Mouse (Mus musculus): Measurements from ENCODE around the gene Arhgef1.

The Arhgef1 gene

DNA sequence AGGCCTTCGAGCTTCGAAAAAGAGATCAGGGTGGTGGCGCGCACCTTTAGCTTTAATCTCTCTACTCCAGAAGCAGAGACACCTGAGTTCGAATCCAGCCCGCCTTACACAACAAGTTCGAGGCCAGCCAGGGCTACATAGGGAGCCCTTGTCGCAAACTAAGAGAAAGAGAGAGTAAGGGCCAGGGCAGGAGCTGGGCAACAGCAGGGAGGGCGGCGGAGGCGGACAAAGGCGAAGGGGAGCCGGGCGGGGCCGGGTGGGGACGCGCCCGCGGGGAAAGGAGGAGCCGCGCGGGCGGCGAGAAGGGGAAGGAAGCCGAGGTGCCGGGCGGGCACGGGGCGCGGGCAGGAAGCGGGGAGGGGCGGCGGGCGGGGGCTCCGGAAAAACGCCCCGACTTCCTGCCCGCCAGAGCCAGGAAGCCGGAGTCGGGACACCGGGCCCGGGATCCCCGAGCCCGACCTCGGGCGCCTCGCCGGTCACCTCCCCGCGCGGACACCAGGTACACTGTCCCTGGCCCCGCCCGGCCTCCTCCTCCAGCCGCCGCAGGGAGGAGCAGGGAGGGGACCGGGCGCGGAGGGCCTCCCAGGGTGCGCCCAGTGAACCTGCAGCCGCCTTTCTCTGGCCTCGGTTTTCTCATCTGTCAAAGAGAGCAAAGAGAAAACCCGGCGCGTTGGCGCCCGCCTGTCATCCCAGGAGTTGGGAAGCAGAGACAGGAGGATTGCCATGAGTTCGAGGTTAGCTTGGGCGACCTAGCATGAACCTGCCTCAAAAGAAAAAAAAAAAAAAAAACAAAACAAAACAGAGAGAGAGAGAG, at the start of gene Arhgef1:
Gene Arhgef1 (plus strand): TSS at position 283 of the 814 bp plus-strand sequence.
- DNase-seq (ENCODE audit: low spot score in 2 of 2) = peak; percentile 53 to 66

DNA sequence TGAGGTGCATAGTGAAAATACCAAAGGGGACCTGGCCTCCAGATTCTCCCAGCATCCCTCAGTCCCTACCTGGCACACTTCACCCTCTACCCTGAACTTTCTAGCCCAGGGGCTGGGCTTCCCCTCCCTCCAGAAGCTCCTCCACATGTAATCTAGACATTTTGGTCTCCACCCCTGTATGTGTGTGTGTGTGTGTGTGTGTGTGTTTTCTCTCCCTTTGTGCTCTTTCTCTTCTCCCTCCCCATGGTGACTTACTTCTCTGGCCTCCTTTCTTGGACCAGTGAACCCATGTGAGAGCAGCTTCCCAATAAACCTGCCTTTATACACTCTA, 49.5 kb upstream of the Arhgef1 start:
- no peak for DNase-seq (ENCODE audit: low spot score in 2 of 2)

DNA sequence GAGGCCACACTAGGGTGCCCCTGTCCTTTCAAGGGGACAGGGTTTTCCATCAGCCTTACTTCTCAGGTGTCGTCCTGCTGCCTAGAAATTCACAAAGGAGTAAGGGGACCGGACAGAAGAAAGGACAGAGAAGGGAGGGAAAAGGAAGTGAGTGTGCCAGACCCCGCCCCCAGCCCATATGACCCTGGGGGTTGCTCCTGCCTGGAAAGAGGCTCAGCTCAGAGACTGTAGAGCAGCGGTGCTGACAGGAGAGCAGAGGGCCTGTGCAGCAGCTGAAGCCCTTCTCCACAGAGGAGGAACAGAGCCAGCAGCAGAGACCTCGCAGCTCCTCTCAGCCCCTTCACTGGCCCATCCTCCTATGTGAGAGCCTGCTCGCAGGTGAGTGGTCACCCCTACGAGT, 49.0 kb upstream of the Arhgef1 start:
- no peak for DNase-seq (ENCODE audit: low spot score in 2 of 2)

DNA sequence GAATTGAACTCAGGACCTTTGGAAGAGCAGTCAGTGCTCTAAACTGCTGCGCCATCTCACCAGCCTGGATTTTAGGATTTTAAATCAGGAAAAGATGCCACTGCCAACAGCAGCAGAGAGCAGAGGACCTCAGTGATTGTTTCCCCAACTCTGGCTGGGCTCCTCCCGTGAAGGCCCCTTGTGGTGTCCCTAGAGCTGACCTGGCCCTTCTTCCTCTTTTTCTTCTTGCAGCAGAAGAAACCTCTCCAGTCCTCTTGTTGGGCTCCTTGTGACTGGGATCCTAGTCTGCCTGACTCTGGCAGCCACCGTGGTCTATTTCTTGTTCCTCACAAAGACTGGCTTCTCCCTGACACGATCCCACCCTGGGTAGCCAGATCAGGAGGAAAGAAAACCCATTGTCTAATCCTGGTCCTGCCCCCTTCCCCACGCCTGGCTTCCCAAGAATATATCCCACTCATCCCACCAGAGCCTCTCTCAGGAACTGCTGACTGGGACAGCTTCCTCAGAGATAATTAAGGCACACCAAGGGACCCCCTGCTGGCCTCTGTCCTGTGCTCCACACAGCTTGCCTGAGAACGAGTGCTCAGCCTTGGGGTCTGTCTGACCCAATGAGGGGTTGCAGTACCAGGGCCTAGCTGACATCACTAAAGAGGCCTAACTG, 46.1 kb upstream of the Arhgef1 start:
- DNase-seq (ENCODE audit: low spot score in 2 of 2) = no peak

DNA sequence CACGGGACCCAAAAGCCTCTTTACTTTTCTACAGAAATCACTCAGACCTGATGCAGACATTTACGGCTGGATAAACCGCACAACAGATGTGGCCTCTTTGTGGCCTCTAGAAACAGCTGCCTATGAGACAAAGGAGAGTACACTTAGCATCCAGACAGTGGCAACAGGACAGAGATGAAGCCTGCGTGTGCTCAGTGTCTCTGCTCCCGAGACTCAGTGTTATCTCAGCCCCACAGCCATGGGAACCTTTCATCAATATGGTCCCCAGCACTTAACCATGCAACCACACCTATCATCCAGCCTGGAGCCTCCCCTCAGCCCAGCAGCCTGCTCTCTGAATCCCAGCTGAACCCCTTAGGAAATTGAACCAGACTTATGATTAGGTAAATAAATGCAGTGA, 43.5 kb upstream of the Arhgef1 start:
- DNase-seq (ENCODE audit: low spot score in 2 of 2) = no peak

DNA sequence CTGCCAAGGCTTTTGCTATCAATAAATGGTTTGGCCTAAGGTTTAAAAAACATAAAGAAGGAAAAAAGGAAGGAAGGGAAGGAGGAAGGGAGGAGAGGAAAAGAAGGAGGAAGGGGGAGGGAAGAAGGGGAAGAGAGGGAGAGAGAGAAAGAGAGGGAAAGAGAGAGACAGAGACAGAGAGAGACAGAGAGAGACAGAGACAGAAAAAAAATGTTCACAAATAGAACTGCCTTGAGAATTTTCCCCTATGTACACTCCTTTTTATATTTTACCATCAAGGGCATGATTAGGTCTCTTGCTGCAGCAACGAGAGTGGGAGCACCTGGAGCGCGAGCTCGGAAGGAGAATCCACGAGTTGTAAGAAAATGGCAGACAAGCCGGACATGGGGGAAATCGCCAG, 40.8 kb upstream of the Arhgef1 start, which contains the start of gene Gm9844:
Gene Gm9844 (plus strand): TSS at position 301 of the 400 bp plus-strand sequence.
- no peak for DNase-seq (ENCODE audit: low spot score in 2 of 2)

DNA sequence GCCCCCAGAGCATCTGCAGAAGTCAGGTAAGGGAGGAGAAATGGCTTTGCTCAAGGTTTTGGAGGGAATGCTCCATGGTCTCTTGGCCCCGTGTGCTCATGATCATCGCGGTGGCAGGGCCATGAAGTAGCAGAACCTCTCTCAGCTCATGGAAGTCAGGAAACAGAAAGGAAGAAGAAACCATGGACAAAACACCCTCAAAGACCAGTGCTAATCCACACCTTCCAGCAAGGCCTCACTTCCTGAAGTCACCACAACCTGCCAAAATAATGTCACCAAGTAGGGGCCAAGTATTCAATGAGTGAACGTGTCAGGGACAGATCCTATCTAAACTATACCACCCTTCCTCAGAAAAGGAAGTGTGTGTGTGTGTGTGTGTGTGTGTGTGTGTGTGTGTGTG, 39.9 kb upstream of the Arhgef1 start:
- DNase-seq (ENCODE audit: low spot score in 2 of 2) = no peak

DNA sequence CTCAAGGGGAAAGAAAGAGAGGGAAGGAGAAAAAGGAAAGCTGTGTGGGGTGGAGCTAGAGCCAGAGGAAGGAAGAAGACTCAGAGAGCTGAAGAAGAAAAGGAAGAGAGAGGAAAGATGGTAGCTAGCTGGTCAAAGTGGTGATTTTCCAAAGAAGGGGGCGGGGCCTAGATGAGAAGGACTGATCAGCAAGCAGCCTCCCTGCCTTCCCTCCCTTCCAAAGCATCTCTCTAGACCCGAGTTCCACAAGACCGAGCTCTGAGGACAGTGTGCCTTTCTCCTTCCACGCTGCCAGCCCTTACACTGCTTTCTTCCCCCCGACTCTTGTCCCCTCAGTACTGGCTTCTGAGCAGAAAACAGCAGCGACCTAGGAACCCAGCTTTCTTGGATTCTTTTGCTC, 38.6 kb upstream of the Arhgef1 start:
- no peak for DNase-seq (ENCODE audit: low spot score in 2 of 2)

DNA sequence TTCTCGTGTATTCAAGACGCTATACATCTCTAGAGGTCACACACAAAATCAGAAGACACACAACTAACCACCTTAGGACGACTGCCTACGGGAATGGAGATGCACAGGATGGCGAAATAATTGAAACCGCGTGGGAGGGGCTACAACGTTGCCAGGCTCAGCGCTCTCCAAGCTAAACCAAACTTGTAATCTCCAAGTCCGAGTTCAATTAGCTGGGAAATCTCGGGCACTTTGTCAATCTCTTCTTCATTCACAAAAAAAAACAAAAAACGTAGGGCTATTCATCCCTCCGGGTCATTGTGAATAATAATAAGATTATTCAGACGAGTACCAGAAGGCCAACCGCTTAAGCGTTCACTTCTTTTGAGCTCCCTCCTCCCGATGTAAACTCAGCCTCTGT, 33.6 kb upstream of the Arhgef1 start:
- DNase-seq (ENCODE audit: low spot score in 2 of 2) = no peak

DNA sequence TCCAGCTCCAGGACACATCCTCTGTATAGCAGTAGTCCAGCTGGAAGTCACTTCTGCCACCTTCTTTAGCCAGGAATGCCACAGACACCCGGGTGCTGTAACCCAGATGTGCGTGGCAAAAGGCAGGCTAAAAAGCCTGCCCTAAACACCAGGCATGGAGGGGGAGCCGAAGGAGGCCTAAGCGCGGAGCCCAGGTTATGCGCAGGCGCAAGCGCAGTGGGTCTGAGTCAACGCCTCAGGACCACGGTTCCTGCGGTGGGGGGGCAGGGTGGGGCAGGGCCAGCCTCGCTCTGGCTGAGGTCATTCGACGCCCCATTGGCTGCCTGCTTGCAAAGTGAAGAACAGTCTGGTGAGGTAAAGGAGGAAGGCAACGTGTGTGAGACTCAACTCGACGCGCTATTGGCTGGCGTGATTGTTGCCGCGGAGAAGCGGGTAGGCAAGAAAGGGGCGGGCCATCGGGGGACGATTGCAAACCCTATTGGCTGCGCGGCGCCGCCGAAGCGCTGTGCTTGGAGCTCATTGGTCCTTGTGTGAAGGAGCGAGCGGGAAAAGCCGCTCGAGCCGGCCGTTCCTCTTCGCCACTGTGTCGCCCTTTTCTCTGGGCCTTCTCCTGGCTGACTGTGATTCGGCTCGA, 33.1 kb upstream of the Arhgef1 start, which contains the start of the genes Lypd4 and Dmrtc2:
Gene Lypd4 (minus strand): TSS at position 410 of the 634 bp plus-strand sequence.
Gene Dmrtc2 (plus strand): TSS at position 526 of the 634 bp plus-strand sequence.
- no peak for DNase-seq (ENCODE audit: low spot score in 2 of 2)

DNA sequence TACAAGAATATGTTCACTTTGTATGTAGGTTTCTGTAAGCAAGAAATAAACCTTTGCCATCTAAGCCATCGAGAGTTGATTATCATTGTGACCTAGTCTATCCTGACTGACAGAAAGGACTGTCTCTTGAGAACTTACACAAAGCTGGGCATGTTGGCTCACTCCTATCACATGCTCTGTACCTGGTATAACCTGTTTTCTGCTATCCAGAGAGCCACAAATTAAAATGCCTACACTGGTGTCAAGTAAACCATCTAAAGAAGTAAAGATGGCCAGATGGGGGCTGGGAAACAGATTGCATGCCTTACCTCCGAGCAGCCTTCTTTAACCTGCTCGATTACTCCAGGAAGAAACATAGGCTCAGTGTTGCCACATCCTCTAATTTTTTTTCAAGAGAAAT, 25.1 kb upstream of the Arhgef1 start:
- no peak for DNase-seq (ENCODE audit: low spot score in 2 of 2)

DNA sequence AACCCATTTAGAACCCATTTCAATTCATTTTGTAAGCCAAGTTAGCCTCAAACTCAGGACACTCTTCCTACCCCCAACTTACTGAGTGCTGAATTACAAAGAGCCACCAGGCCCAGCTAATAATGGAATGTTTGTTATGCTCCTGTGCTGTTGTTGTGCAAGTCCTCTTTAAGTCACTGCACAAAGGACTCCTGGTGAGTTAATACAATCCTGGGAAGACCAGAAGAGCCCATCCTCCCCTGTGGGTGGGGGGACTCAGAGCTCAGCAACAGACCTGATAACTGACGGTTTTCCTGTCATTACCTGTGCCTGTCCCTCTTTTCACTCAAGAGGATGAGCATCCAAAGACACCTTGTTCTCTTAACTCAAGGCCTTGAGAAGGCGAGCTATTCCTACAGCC, 23.1 kb upstream of the Arhgef1 start:
- no peak for DNase-seq (ENCODE audit: low spot score in 2 of 2)

DNA sequence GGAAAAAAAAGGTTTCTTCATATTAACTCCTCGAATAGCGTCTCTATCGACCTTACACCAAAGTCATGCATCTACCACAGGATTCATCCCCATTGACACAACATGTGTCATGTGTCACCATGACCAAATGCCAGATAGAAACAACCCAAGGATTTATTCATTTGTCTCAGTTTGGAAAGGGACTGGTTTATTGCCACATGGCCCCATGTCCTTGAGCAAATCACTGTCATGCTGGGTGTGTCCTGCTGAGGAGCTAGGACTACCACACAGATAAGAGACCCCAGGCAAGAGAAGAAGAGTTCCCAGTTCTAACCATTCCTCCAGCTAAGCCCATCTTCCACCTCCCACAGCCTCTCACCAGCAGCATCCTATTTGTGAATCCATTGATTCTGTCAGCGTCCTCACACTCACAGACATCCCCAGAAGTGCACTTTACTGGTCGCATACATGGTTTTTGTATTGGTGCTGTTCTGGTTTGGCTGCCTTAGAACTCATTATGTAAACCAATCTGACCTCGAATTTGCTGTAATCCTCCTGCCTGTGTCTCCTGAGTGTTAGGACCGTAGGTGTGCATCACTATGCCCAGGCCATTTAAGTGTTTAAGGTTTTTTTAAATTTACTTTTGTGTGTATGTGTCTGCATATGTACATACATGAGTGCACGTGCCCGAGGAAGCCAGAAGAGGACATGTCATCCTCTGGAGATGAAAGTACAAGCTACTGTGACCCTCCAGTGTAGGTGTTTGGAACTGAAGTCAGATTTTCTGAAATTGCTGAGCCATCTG, 20.1 kb upstream of the Arhgef1 start:
- no peak for DNase-seq (ENCODE audit: low spot score in 2 of 2)

DNA sequence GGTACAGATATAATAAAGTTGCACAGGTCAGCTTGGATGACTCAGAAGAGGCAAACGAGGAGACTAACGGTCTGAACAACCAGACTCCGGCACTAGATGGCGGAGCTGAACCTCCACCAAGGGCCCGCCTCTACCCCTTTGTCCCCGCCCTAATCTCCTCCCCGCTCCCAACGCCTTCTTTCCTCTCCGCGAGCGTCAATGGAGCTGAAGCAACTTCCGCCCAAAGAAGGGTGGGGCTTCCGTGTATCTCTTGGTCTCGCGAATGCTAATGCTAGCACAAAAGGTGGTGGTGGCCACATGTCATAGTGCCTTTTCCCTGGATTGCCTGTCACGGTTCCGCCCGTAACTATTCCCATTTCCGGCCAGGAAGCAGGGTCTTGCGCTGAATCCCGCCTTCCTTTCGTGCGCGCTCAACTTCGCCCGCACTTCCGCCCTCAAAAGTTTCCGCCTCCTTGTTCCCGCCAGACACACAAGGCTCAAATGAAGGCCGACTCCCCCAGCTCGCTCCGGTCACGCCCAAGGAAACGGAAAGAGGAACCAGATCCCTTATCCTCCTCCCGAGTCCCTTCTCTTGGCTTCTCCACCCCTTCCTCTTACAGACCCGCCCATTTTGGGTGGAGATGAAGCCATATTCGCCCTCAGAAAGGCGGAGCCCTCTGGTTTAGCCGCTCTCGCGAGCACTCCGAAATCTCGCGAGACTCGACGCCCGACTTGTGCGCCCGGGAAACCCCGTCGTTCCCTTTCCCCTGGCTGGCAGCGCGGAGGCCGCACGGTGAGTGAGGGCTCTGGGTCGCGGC, 18.6 kb upstream of the Arhgef1 start, which contains the start of gene Rps19:
Gene Rps19 (plus strand): TSS at position 476 of the 797 bp plus-strand sequence.
- peak; percentile 99 for DNase-seq (ENCODE audit: low spot score in 2 of 2)

DNA sequence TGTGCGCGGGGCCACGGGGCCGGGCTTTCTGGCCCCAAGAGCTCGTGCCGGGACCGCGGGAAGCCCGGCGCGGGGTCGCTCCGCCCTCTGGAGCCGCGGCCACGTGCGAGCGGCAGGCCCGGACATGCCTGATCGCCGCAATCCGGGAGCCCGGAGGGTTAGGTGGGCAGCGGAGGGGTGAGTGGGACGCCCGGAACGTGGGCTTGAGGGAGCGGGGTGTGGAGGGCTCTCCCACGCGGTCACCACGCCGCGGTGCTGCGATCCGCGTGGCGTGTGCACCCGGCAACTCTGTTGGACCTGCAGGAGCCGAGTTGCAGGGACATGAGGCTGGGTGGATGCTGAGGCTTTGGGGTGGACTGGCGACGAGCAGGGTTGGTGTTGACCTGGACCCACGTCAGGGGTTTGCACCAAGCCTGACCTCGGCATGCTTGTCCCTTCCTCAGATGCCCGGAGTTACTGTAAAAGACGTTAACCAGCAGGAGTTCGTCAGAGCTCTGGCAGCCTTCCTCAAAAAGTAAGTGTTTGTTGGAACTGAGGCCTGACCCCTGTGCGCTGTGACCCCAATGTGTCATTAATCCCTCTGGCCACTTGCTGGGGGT, 17.9 kb upstream of the Arhgef1 start:
- DNase-seq (ENCODE audit: low spot score in 2 of 2) = peak in 1 of 2 experiments; percentile 22

DNA sequence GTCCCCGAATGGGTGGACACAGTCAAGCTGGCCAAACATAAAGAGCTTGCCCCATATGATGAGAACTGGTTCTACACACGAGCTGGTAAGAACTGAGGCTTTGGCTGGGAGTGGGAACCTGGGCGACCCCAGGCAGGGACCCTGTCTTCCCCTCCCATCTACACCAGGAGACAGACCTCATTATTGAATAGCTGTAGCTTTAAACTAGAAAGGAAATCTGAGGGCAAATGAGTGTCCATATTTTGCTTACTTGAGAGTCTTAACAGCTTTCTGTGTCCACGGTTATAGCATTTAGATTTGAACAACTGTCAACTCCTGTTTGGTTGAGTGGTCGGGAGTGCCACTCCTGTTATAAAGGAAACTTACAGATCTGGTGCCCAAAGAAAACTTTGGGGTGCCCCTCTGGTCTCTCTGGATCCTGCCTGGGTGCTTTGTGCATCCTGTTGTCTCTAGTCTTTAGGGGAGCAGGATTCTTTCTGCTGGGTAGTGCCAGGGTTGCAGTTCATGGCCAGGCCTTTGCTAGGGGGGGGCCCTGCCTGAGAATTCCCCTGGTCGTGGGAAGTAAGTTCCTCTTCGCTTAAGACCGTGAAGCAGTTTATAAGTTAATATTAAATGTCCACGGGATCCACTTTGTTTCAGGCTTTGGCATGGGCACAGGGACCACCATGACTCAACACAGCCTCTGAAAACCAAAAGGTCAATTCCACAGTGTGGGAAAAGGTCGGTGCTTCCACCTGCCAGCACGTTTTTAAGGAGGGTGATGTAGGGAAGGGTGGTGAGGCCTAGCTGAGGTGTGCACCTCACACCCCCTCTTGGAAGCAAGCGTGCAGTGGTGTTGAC, 17.0 kb upstream of the Arhgef1 start:
- no peak for DNase-seq (ENCODE audit: low spot score in 2 of 2)

DNA sequence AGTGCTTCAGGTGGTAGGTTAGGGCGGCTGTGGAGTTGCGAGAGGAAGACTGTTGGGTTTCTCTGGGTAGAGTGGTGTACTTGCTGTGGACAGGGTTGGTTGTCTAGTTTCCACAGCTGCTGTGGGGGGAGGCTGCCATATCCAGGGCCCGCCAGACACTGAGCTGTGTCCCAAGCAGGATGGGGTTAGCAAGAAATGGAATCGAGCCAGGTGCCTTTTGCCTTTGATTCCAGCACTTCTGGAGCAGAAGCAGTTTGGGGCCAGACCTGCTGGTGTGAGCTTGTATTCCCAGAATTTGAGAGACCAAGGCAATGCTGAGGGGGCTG, 16.4 kb upstream of the Arhgef1 start:
- peak in 1 of 2 experiments; percentile 33 for DNase-seq (ENCODE audit: low spot score in 2 of 2)

DNA sequence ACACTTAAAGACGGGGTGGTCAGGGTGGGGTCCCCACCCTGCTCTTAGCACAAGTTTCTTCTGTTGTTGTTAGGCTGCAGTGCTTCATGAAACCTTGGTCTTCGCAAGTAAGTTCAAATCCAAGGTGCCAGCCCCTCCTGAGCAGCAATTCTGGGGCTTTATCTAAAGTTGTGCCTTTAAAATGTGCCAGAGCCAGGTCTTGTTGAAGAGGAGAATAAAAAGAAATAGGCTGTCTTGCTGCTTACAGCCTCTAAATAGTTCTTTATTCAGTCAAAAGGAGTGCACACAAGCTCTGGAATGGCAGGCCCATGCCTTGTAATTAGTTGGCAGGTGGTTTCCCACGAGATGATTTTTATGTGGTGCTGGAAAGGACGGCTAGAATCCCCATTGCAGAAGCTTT, 15.6 kb upstream of the Arhgef1 start:
- DNase-seq (ENCODE audit: low spot score in 2 of 2) = no peak

DNA sequence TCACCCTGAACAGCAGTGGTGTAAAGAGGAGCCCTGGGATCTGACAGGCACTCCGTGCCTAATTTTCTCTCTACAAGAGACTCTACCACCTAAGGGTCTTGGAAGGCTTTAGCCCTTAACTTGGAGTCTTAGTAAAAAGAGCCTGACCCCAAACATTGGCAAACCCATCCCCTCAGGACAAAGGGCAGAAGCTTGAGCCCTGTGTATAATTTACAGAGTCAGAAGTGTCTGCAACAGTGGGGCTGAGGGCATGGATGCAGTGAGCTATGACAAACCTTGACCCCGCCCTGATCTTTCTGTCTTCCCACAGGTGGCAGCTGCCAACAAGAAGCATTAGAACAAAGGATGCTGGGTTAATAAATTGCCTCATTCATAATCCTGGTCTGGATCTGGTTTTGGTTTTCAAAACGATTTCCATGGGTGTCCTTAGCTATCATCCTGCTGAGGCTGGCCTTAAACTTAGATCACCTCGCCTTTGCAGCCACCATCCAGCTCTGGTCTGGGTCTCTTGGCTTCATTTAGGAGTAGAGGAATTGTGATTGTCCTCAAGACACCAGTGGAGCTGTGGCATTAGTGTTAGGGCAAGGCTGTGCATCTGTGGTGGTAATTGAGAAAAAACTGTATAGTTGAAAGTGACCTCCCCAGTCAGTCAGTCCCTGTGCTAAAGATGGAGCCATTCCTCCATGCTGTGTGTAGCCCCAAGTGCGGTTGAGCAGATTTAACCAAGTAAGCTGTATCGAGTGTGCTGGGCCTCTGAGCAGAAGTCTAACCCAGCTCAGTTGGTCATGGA, 13.1 kb upstream of the Arhgef1 start:
- DNase-seq (ENCODE audit: low spot score in 2 of 2) = no peak
